Mouse (Mus musculus): Measurements from ENCODE around the gene Fance. TPM values are rescaled to one million over a fixed set of nuclear protein-coding genes. Genes with fewer than 3 reads are reported as not detected.

The Fance gene
- polyA plus RNA-seq, 1 experiment = 13.7 TPM

DNA sequence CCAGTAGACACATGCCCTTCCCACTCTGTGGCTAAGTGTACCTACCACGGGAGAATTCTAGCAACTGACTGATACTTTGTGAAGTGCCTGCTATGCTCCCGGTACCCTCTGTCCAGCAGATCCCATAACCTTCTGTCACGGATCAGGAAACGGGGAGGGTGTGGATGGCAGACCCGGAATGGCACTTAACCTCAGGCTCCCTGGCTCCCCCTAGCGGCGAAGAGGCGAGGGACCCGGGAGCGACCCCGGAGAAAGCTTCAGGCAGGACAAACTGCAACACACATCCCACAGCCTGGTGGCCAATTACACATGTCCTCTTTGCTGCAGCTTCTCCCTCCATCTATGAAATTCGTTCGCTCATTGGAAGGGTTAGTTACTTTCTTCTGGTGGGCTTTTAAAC is 55.1 kb downstream of the Fance start:
- no peak overlapping the region for H3K27ac ChIP-seq (ENCODE audit: insufficient read depth, low read length)
- TF ChIP-seq POLR2A (IDR thresholded peaks at IDR 0.05; ENCODE audit: extremely low read depth, insufficient read depth, low read length) = no peak
- peak; percentile 63 for TF ChIP-seq CTCF (IDR thresholded peaks at IDR 0.05; ENCODE audit: extremely low read depth, insufficient read depth, low read length)

DNA sequence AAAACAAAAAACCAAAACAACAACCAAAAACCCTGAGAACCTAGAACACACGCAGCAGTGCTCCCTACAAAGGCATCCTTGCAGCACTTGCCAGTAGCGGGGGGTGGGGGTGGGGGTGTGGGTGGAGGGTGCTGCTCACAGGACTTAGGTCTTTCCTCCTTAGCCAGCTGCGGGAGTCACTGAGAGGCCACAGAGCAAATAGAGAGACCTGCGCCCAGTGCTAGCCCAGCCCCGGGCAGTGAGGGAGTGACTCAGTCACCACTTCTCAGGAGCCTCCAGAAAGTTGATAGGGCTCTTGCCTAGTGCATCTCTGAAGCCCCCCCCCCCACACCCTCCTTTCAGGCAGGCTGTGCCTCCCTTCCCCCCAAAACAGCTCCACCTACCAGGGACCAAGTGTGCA is 55.7 kb downstream of the Fance start:
- TF ChIP-seq CTCF (IDR thresholded peaks at IDR 0.05; ENCODE audit: extremely low read depth, insufficient read depth, low read length) = no peak
- TF ChIP-seq POLR2A (IDR thresholded peaks at IDR 0.05; ENCODE audit: extremely low read depth, insufficient read depth, low read length) = no peak
- no peaks in the 10 kb centered on the region for H3K4me1 ChIP-seq (ENCODE audit: control insufficient read depth, insufficient read depth, low read length)
- no peak overlapping the region for H3K4me3 ChIP-seq (ENCODE audit: insufficient read depth, low read length)
- no peak overlapping the region for H3K27ac ChIP-seq (ENCODE audit: insufficient read depth, low read length)

More for the DNA sequence above, 55.1 kb downstream of the Fance start:
- Histone ChIP-seq H3K4me1 (ENCODE audit: control insufficient read depth, insufficient read depth, low read length) (no peaks in the 10 kb centered on the region), H3K4me3 (ENCODE audit: insufficient read depth, low read length) (no peak overlapping the region)

DNA sequence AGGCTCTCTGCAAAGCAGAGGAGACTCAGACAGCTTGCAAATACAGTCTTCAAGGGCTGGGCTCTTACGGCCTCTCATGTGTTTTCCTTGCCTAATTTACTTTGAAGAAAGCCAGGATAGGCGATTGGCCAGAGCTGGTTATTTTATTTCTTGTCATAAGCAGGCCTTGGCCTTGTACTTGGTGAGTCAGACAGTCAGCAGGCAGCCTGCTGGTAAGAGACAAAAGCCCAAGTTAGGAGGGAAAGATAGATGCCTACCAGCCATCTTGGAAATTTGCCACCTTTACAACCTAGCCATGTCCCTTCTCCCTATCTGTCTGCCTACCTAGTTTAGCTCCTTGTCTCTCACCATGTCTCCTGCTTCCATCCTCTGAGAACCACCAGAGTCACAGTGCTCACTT is 58.0 kb downstream of the Fance start:
- Histone ChIP-seq H3K4me3 (ENCODE audit: insufficient read depth, low read length) (no peak overlapping the region), H3K27ac (ENCODE audit: insufficient read depth, low read length) (no peak overlapping the region), H3K4me1 (ENCODE audit: control insufficient read depth, insufficient read depth, low read length) (no peaks in the 10 kb centered on the region)
- TF ChIP-seq POLR2A (IDR thresholded peaks at IDR 0.05; ENCODE audit: extremely low read depth, insufficient read depth, low read length) (no peak), CTCF (IDR thresholded peaks at IDR 0.05; ENCODE audit: extremely low read depth, insufficient read depth, low read length) (no peak)

DNA sequence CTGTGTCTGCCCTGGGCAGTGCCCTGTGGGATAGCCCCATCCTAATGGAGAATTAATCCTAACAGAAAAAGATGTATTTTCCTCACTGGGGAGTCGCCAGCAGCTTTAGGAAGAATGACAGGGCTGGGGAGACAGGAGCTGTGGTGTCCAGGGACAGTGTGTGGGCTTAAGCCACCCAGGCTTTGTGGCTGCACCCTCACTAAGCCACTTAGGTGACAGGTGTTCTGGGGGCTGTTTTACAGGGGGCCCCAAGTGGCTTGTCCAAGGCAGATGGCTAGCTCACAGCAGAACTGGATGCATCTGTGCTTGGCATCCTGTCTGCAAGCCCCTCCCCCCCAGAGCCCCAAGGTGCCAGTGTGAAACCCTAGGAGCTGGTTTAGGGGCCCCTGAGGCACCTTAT is 58.6 kb downstream of the Fance start:
- Histone ChIP-seq H3K4me3 (ENCODE audit: insufficient read depth, low read length) (no peak overlapping the region), H3K27ac (ENCODE audit: insufficient read depth, low read length) (no peak overlapping the region), H3K4me1 (ENCODE audit: control insufficient read depth, insufficient read depth, low read length) (no peaks in the 10 kb centered on the region)
- TF ChIP-seq POLR2A (IDR thresholded peaks at IDR 0.05; ENCODE audit: extremely low read depth, insufficient read depth, low read length) (no peak), CTCF (IDR thresholded peaks at IDR 0.05; ENCODE audit: extremely low read depth, insufficient read depth, low read length) (no peak)

DNA sequence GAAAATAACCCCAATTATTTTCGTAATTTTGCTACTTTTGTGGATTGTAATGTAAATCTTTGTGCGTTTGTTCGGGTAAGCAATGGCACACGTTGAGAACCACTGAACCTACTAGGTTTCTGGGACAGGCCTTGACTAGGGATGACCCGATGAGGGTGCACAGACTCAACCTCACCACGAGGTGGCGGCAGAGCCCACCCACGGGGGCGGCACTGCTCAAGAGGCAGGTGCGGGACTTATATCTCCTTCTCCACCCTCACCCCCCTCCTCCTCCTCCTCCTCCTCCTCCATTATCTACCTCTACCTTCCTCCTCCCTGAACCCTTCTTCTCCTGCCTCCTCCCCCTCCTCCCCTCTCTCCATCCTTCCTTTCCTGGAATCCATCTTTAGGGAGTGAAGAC is 60.5 kb downstream of the Fance start:
- Histone ChIP-seq H3K4me1 (ENCODE audit: control insufficient read depth, insufficient read depth, low read length) (no peaks in the 10 kb centered on the region), H3K4me3 (ENCODE audit: insufficient read depth, low read length) (no peak overlapping the region), H3K27ac (ENCODE audit: insufficient read depth, low read length) (no peak overlapping the region)
- TF ChIP-seq CTCF (IDR thresholded peaks at IDR 0.05; ENCODE audit: extremely low read depth, insufficient read depth, low read length) (peak; percentile 39; the same call in 1 of the 2 replicates), POLR2A (IDR thresholded peaks at IDR 0.05; ENCODE audit: extremely low read depth, insufficient read depth, low read length) (no peak)

DNA sequence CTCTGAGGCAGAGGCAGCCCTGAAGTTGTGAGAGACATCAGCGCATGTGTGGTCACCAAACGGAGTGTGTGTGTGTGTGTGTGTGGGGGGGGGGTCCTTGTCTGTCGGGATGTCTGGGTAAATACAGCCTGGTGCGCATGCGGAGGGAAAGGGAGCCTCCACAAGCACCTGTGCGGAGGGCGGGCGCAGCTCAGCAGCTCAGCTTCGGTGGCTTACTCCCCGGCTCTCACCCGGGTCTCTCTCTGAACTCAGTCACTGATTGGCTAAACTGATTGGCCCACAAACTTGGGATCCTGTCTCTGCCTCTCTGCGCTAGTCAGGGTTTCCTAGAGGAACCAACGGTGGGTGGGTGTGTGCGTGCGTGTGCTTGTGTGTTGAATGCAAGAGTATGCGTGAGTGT is 61.2 kb downstream of the Fance start:
- no peak overlapping the region for H3K27ac ChIP-seq (ENCODE audit: insufficient read depth, low read length)
- H3K4me3 ChIP-seq (ENCODE audit: insufficient read depth, low read length) = no peak overlapping the region
- TF ChIP-seq CTCF (IDR thresholded peaks at IDR 0.05; ENCODE audit: extremely low read depth, insufficient read depth, low read length) (no peak), POLR2A (IDR thresholded peaks at IDR 0.05; ENCODE audit: extremely low read depth, insufficient read depth, low read length) (no peak)
- no peaks in the 10 kb centered on the region for H3K4me1 ChIP-seq (ENCODE audit: control insufficient read depth, insufficient read depth, low read length)

DNA sequence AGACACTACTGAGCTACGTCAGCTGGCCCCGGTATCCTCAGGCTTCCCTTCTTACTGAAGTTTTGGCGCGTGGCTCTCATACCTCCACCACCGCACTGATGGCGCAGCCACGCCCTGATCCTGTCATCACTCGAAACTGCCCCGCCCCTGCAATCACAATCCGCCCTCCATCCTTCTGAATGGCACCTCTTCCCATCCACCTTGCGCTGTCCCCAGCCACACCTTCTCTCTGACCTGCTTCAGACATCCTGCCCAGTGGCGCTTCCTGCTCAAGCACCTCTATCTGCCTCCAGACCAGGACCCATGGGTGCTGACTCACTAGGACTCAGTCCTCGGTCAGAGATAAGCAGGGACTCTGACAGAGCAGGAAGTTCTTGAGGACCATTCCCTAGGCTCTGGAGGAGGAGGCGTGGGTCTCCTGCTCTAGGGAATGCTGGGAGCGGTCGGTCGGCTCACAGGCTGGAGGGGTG is 62.3 kb downstream of the Fance start:
- Histone ChIP-seq H3K4me1 (ENCODE audit: control insufficient read depth, insufficient read depth, low read length) (no peaks in the 10 kb centered on the region), H3K4me3 (ENCODE audit: insufficient read depth, low read length) (no peak overlapping the region), H3K27ac (ENCODE audit: insufficient read depth, low read length) (no peak overlapping the region)
- no peak for TF ChIP-seq CTCF (IDR thresholded peaks at IDR 0.05; ENCODE audit: extremely low read depth, insufficient read depth, low read length)
- no peak for TF ChIP-seq POLR2A (IDR thresholded peaks at IDR 0.05; ENCODE audit: extremely low read depth, insufficient read depth, low read length)

Other genes starting within 250 kb of the Fance start
- 0.30 and 0.44 TPM in 2 replicates for gene Tcp11, start 232.9 kb upstream of the Fance start, polyA plus RNA-seq (2012; rRNA removed)
- gene Scube3, start 171.4 kb upstream of the Fance start, polyA plus RNA-seq (2012; rRNA removed) = 0.64 and 3.0 TPM in 2 replicates
- 110 and 113 TPM in 2 replicates for gene Zfp523, start 136.4 kb upstream of the Fance start, polyA plus RNA-seq (2012; rRNA removed)
- gene Def6, start 105.7 kb upstream of the Fance start, polyA plus RNA-seq (2012; rRNA removed) = 3.7 and 4.5 TPM in 2 replicates
- gene Ppard, start 80.8 kb upstream of the Fance start, polyA plus RNA-seq (2012; rRNA removed) = 24.2 TPM in 2 replicates
- gene Rpl10a, start 15.0 kb downstream of the Fance start, polyA plus RNA-seq (2012; rRNA removed) = 705 and 712 TPM in 2 replicates
- 2.5 and 3.1 TPM in 2 replicates for gene Tead3, start 37.3 kb downstream of the Fance start, polyA plus RNA-seq (2012; rRNA removed)
- gene Tulp1, start 51.7 kb downstream of the Fance start, polyA plus RNA-seq (2012; rRNA removed) = not detected in 2 replicates
- gene Fkbp5, start 204.0 kb downstream of the Fance start, polyA plus RNA-seq (2012; rRNA removed) = 13.5 and 17.7 TPM in 2 replicates
- not detected in 2 replicates for gene Armc12, start 217.3 kb downstream of the Fance start, polyA plus RNA-seq (2012; rRNA removed)
- not detected in 2 replicates for gene Clpsl2, start 235.9 kb downstream of the Fance start, polyA plus RNA-seq (2012; rRNA removed)
- gene Clps, start 247.2 kb downstream of the Fance start, polyA plus RNA-seq (2012; rRNA removed) = not detected in 2 replicates